ENCODE assay signal across 8 mouse cellular contexts in the genomic region with DNA sequence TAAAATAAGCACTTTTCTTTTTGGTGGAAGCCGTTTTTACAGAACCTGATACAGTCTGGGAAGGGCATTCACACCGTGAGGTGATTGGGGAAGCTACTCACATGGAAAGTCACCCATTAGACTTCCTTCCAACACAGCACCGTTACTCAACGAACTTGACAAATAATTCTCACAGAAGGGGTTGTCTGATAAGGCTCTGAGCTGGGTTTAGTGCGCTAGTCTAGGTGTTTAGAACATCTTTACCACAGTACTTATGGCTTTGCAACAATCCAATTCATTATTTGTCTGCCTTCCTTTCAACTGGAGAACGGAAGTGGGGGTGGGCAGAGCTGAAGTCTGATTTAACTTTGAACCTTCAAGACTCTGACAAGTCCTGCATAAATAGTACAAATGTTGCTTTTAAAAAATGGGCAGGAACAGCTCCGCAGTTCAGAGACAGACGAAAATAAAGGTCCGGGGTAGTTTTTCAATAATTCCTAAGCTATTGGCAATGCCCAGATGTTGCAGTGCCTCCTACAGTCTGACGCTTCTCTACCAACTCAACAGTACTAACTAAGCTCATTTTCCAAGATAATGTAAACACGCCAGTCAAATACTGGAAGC. TPM values are rescaled to one million over a fixed set of nuclear protein-coding genes. Genes with fewer than 3 reads are reported as not detected.
DNase-seq lines count a peak whose midpoint lies in the region; ATAC-seq lines count a peak whose summit lies in the region.

No protein-coding gene starts in this region.

- no peak for DNase-seq in frontal cortex, postnatal 36 days (ENCODE audit: low spot score in 2 of 2)
- DNase-seq in kidney, postnatal 10 days = peak; percentile 48
- no peak for DNase-seq in left cerebral cortex, adult 8-10 months (ENCODE audit: low spot score in 2 of 2)
- DNase-seq in urinary bladder, postnatal 4 days (ENCODE audit: low spot score in 2 of 2) = no peak

- no peaks in the 10 kb centered on the region for H3K9me3 ChIP-seq in midbrain, embryonic 15.5 days

- WGBS in midbrain, embryonic 15.5 days = 41% methylated on average over 11 of the region's 11 CpGs

- H3K9ac ChIP-seq in midbrain, embryonic 15.5 days = peak overlapping the region; percentile 79

- H3K4me2 ChIP-seq in midbrain, embryonic 15.5 days = peak overlapping the region; percentile 88

- peak overlapping the region; percentile 77 for H3K4me3 ChIP-seq in midbrain, embryonic 15.5 days

- H3K4me1 ChIP-seq in midbrain, embryonic 15.5 days = peaks cover 13% of the 10 kb centered on the region

- H3K36me3 ChIP-seq in midbrain, embryonic 15.5 days (replicated peaks) = no peaks in the 10 kb centered on the region

- H3K27ac ChIP-seq in midbrain, embryonic 15.5 days = peak overlapping the region; percentile 76

- ATAC-seq in frontal cortex, adult (ENCODE audit: low TSS enrichment) = peak; percentile 55
- peak; percentile 13 for ATAC-seq in activated CD4-positive, CD25-positive, alpha-beta regulatory T cell, adult 4 months
- ATAC-seq in granulocyte monocyte progenitor cell, adult 5-6 weeks (replicated peaks; ENCODE audit: poor library complexity, severe bottlenecking) = peak; percentile 51
- peak; percentile 68 for ATAC-seq in midbrain, embryonic 15.5 days (replicated peaks)

- H3K27me3 ChIP-seq in midbrain, embryonic 15.5 days (replicated peaks) = no peaks in the 10 kb centered on the region

RNA-seq across cellular contexts. Expression of a gene that starts 0.9 kb away (rescaled TPM):
- 100 to 1,000 TPM in 1 of 2 experiments, 10 to 100 TPM in 1; 98.8 to 105 TPM for polyA plus RNA-seq in activated CD4-positive, CD25-positive, alpha-beta regulatory T cell, adult 4 months (2017; shearing (Covaris generic))
- 45.6 and 49.7 TPM in 2 replicates for total RNA-seq in granulocyte monocyte progenitor cell, adult 5-6 weeks (2014; fragmentation: Nextera tagmentation)
- 31.4 and 33.1 TPM in 2 replicates for total RNA-seq in granulocyte monocyte progenitor cell, adult 5-6 weeks (2017)
- polyA plus RNA-seq in midbrain, embryonic 15.5 days (2015; fragmentation: Nextera tagmentation; extraction: Ambion mirVana) = 22.8 and 24.0 TPM in 2 replicates
- total RNA-seq in left cerebral cortex, adult 8-10 months (2022) = 10 to 100 TPM; 15.7 to 21.3 (median 17.4) TPM

RNA-seq across cellular contexts. Expression of a gene that starts 24.1 kb away (rescaled TPM):
- polyA plus RNA-seq in activated CD4-positive, CD25-positive, alpha-beta regulatory T cell, adult 4 months (2017; shearing (Covaris generic)) = 10 to 100 TPM; 25.6 to 26.6 TPM
- 8.9 and 9.2 TPM in 2 replicates for total RNA-seq in granulocyte monocyte progenitor cell, adult 5-6 weeks (2014; fragmentation: Nextera tagmentation)
- total RNA-seq in granulocyte monocyte progenitor cell, adult 5-6 weeks (2017) = 17.8 and 19.6 TPM in 2 replicates
- 6.8 and 7.2 TPM in 2 replicates for polyA plus RNA-seq in midbrain, embryonic 15.5 days (2015; fragmentation: Nextera tagmentation; extraction: Ambion mirVana)
- 1 to 10 TPM; 7.1 to 9.4 (median 7.2) TPM for total RNA-seq in left cerebral cortex, adult 8-10 months (2022)

RNA-seq across cellular contexts. Expression of a gene that starts 51.5 kb away (rescaled TPM):
- not detected for polyA plus RNA-seq in activated CD4-positive, CD25-positive, alpha-beta regulatory T cell, adult 4 months (2017; shearing (Covaris generic))
- not detected in 2 replicates for total RNA-seq in granulocyte monocyte progenitor cell, adult 5-6 weeks (2014; fragmentation: Nextera tagmentation)
- total RNA-seq in granulocyte monocyte progenitor cell, adult 5-6 weeks (2017) = not detected in 2 replicates
- polyA plus RNA-seq in midbrain, embryonic 15.5 days (2015; fragmentation: Nextera tagmentation; extraction: Ambion mirVana) = 0.75 and 0.79 TPM in 2 replicates
- total RNA-seq in left cerebral cortex, adult 8-10 months (2022) = 1 to 10 TPM in 2 of 4 experiments, under 1 TPM in 1, not detected in 1; 0.35 to 1.6 (median 1.2) TPM

RNA-seq across cellular contexts. Expression of a gene that starts 56.9 kb away (rescaled TPM):
- polyA plus RNA-seq in activated CD4-positive, CD25-positive, alpha-beta regulatory T cell, adult 4 months (2017; shearing (Covaris generic)) = 10 to 100 TPM; 42.8 to 58.3 TPM
- total RNA-seq in granulocyte monocyte progenitor cell, adult 5-6 weeks (2014; fragmentation: Nextera tagmentation) = not detected in 2 replicates
- total RNA-seq in granulocyte monocyte progenitor cell, adult 5-6 weeks (2017) = 1.1 and 3.5 TPM in 2 replicates
- 1.9 and 3.5 TPM in 2 replicates for polyA plus RNA-seq in midbrain, embryonic 15.5 days (2015; fragmentation: Nextera tagmentation; extraction: Ambion mirVana)
- total RNA-seq in left cerebral cortex, adult 8-10 months (2022) = 10 to 100 TPM in 2 of 4 experiments, 1 to 10 TPM in 2; 6.7 to 15.3 (median 10.6) TPM

Comparison
In these comparisons a context has a peak if more than half of its experiments do, and no peak if none do; other contexts are left out.
1. ATAC-seq: peak in every context shown above with its lines; median percentile 68 in midbrain, embryonic 15.5 days; 55 in frontal cortex, adult; 51 in granulocyte monocyte progenitor cell, adult 5-6 weeks; 13 in activated CD4-positive, CD25-positive, alpha-beta regulatory T cell, adult 4 months.